Mouse (Mus musculus): ENCODE measurements around the gene Mrm2. TPM values are rescaled to one million over a fixed set of nuclear protein-coding genes. Genes with fewer than 3 reads are reported as not detected.

Gene Mrm2
- 14.2 and 17.7 TPM in 2 replicates for polyA plus RNA-seq (2012; rRNA removed)

DNA sequence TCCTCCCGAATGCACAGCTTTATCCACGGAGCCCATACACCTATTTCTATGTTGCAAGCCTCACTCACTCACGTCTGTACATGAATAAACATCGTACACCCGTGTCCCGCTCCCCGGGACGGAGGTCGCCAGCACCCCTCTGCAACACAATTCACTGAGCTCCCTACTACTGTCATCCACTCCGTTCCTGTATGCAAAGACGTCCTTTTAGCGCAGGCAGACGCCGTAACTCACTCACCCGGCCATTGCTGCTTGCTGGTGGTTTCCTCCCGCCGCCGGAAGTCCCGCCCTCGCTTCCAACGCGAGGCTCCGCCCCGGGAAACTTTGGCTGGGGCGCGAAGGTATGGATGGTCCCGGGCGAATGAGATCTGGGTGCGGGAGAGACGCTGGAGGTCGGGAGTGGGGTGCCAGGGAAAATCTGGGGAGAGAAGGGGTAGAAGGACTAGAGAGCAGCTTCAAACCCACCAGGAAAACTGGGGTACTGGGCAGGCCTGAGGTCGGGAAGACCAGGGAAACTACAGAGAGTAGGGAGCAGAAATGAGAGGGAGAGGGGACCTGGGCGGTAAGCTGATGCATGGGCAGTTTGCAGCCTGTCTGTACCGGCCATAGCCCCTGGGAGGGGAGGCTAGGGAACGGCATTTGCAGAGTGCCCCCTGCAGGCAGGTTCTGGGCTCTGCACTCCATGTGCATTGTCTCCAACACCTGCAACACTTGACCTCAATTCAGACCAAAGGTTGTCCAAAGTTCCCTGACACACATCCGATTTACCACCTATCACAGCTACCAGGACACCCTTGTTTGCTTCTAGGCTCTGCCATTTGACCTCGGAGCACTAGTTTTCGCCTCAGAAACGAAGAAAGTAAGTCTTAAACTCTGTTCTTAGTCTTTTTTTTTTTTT lies at the start of gene Mrm2:
TSS of gene Mrm2 (minus strand) at position 284 of the 898 bp plus-strand sequence.
- peak within 1 kb of the TSS; percentile 75 for H3K27ac ChIP-seq (ENCODE audit: insufficient read depth, low read length)

DNA sequence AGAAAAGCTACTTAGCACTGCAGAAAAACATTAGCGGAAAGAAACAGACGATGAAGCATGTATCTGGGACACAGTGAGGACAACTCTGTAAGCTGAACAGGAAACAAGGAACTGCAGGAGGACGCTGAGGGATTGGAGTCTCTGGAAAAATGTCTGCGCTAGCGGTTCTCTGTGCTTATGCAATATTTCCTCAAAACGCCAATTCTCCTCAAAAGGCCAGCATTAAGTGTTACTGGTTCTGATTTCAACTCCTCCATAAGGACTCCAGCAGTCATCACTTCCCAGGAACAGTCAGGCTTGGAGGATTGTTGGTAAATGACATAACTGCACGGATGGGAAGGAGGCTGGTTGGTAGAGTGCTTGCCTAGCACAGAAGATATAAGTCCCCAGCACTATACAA lies 49.5 kb upstream of the Mrm2 start:
- Histone ChIP-seq H3K4me1 (ENCODE audit: control insufficient read depth, insufficient read depth, low read length) (no peaks in the 10 kb centered on the region), H3K4me3 (replicated peaks; ENCODE audit: insufficient read depth, low read depth, low read length) (no peak overlapping the region), H3K27me3 (ENCODE audit: control insufficient read depth, insufficient read depth, low read length) (no peaks in the 10 kb centered on the region), H3K27ac (ENCODE audit: insufficient read depth, low read length) (no peak overlapping the region)
- TF ChIP-seq POLR2A (IDR thresholded peaks at IDR 0.05; ENCODE audit: borderline replicate concordance, insufficient read depth, low read length) (no peak), CTCF (IDR thresholded peaks at IDR 0.05; ENCODE audit: borderline replicate concordance, insufficient read depth, low read depth, low read length) (no peak)
- DNase-seq = no peak
- WGBS = 90% methylated on average over 7 of the region's 7 CpGs

More for the DNA sequence above, at the start of gene Mrm2:
- DNase-seq = peak; percentile 78 to 85
- WGBS = 3% methylated on average over 39 of the region's 39 CpGs
- no peaks in the 10 kb centered on the region for H3K27me3 ChIP-seq (ENCODE audit: control insufficient read depth, insufficient read depth, low read length)
- TF ChIP-seq CTCF (IDR thresholded peaks at IDR 0.05; ENCODE audit: borderline replicate concordance, insufficient read depth, low read depth, low read length) = peak; percentile 85
- TF ChIP-seq POLR2A (IDR thresholded peaks at IDR 0.05; ENCODE audit: borderline replicate concordance, insufficient read depth, low read length) = peak; percentile 95
- H3K4me3 ChIP-seq (replicated peaks; ENCODE audit: insufficient read depth, low read depth, low read length) = peak within 1 kb of the TSS; percentile 99
- H3K4me1 ChIP-seq (ENCODE audit: control insufficient read depth, insufficient read depth, low read length) = peaks cover 5% of the 10 kb centered on the region; the same call in 1 of the 2 replicates

DNA sequence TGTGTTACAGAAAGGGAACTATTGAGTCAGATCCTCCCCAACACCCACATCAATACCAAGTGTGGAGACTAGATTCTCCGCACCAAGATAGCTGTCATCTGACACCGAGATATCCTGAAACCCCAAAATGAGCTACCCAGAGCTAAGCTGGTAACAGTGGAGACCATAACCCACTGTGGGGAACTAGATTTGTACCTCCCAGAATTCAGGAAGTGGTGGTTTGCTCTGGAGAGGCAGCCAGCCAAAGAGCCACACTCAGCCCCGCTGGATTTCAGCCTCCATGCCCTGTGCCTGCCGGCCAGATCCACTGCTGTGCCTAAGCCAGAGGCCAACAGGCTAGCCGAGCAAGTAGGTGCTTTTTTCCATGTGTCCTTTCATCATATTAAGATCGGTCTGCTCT lies 47.6 kb upstream of the Mrm2 start:
- no peak for TF ChIP-seq POLR2A (IDR thresholded peaks at IDR 0.05; ENCODE audit: borderline replicate concordance, insufficient read depth, low read length)
- no peak for TF ChIP-seq CTCF (IDR thresholded peaks at IDR 0.05; ENCODE audit: borderline replicate concordance, insufficient read depth, low read depth, low read length)
- Histone ChIP-seq H3K27me3 (ENCODE audit: control insufficient read depth, insufficient read depth, low read length) (no peaks in the 10 kb centered on the region), H3K4me1 (ENCODE audit: control insufficient read depth, insufficient read depth, low read length) (no peaks in the 10 kb centered on the region), H3K4me3 (replicated peaks; ENCODE audit: insufficient read depth, low read depth, low read length) (no peak overlapping the region), H3K27ac (ENCODE audit: insufficient read depth, low read length) (no peak overlapping the region)
- 51% methylated on average over 6 of the region's 6 CpGs for WGBS
- no peak for DNase-seq

- no peak overlapping the region for H3K27ac ChIP-seq (ENCODE audit: insufficient read depth, low read length)
- H3K27me3 ChIP-seq (ENCODE audit: control insufficient read depth, insufficient read depth, low read length) = no peaks in the 10 kb centered on the region
- TF ChIP-seq CTCF (IDR thresholded peaks at IDR 0.05; ENCODE audit: borderline replicate concordance, insufficient read depth, low read depth, low read length) = no peak
- no peak for TF ChIP-seq POLR2A (IDR thresholded peaks at IDR 0.05; ENCODE audit: borderline replicate concordance, insufficient read depth, low read length)
- 66% methylated on average over 6 of the region's 6 CpGs for WGBS
- DNase-seq = no peak
- H3K4me3 ChIP-seq (replicated peaks; ENCODE audit: insufficient read depth, low read depth, low read length) = no peak overlapping the region
- H3K4me1 ChIP-seq (ENCODE audit: control insufficient read depth, insufficient read depth, low read length) = no peaks in the 10 kb centered on the region
Observed at GRCm38 (mm10) chr5:140378121-140378853, 46.6 kb upstream of the Mrm2 start.

- TF ChIP-seq POLR2A (IDR thresholded peaks at IDR 0.05; ENCODE audit: borderline replicate concordance, insufficient read depth, low read length) (no peak), CTCF (IDR thresholded peaks at IDR 0.05; ENCODE audit: borderline replicate concordance, insufficient read depth, low read depth, low read length) (no peak)
- no peak for DNase-seq
- WGBS = 89% methylated on average over 4 of the region's 4 CpGs
- no peaks in the 10 kb centered on the region for H3K27me3 ChIP-seq (ENCODE audit: control insufficient read depth, insufficient read depth, low read length)
- H3K4me3 ChIP-seq (replicated peaks; ENCODE audit: insufficient read depth, low read depth, low read length) = no peak overlapping the region
- H3K27ac ChIP-seq (ENCODE audit: insufficient read depth, low read length) = no peak overlapping the region
- H3K4me1 ChIP-seq (ENCODE audit: control insufficient read depth, insufficient read depth, low read length) = no peaks in the 10 kb centered on the region
Observed at GRCm38 (mm10) chr5:140375249-140375829, 43.6 kb upstream of the Mrm2 start.

DNA sequence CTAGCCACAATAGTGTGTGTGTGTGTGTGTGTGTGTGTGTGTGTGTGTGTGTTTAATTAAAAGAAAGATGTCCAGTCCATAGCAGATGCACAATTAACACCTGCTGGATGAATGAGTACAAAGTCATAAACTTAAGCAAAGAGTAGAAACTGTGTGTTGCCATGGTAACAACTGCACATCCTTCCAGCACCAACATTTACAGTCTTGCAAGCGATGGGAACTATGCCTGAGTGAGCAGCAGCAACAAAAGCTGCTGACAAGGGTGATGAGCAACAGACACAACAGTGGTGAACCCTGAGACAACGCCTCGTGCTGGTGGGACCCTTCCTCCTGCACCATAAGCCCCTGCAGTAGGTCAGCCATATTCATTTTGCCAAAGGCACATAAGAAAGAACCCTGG lies 42.5 kb upstream of the Mrm2 start:
- TF ChIP-seq CTCF (IDR thresholded peaks at IDR 0.05; ENCODE audit: borderline replicate concordance, insufficient read depth, low read depth, low read length) (no peak), POLR2A (IDR thresholded peaks at IDR 0.05; ENCODE audit: borderline replicate concordance, insufficient read depth, low read length) (no peak)
- Histone ChIP-seq H3K4me3 (replicated peaks; ENCODE audit: insufficient read depth, low read depth, low read length) (no peak overlapping the region), H3K27me3 (ENCODE audit: control insufficient read depth, insufficient read depth, low read length) (no peaks in the 10 kb centered on the region), H3K4me1 (ENCODE audit: control insufficient read depth, insufficient read depth, low read length) (no peaks in the 10 kb centered on the region), H3K27ac (ENCODE audit: insufficient read depth, low read length) (no peak overlapping the region)
- DNase-seq = no peak
- 37% methylated on average over 3 of the region's 3 CpGs for WGBS

GRCm38 (mm10) chr5:140373711-140374110 lies 42.0 kb upstream of the Mrm2 start:
- Histone ChIP-seq H3K4me1 (ENCODE audit: control insufficient read depth, insufficient read depth, low read length) (no peaks in the 10 kb centered on the region), H3K27me3 (ENCODE audit: control insufficient read depth, insufficient read depth, low read length) (no peaks in the 10 kb centered on the region), H3K4me3 (replicated peaks; ENCODE audit: insufficient read depth, low read depth, low read length) (no peak overlapping the region), H3K27ac (ENCODE audit: insufficient read depth, low read length) (no peak overlapping the region)
- TF ChIP-seq CTCF (IDR thresholded peaks at IDR 0.05; ENCODE audit: borderline replicate concordance, insufficient read depth, low read depth, low read length) = no peak
- TF ChIP-seq POLR2A (IDR thresholded peaks at IDR 0.05; ENCODE audit: borderline replicate concordance, insufficient read depth, low read length) = no peak
- 83% methylated on average over 2 of the region's 2 CpGs for WGBS
- DNase-seq = no peak

All from cerebellum, adult 2 months (tissue).